Comparison of ENCODE assay signal across 29 mouse cellular contexts in the genomic region with DNA sequence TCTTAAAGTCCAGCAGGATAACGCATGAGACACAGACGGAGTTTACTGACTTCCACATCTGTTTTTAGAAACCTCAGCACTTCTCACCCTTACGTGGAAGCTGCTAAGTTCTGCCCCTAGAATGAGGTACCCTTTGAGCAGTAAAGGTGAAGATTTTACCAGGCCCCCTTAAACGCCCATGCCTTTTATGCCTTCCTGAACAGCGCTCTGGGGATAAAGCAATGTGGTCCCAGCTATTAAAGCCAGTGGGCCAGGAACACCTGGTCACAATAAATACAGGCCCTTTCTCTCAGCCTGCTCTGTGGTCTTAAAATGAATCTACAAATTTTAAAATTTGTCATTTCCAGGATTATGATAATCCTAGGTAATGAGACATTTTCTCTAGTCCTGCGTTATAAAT. TPM values are rescaled to one million over a fixed set of nuclear protein-coding genes. Genes with fewer than 3 reads are reported as not detected.
DNase-seq lines count a peak whose midpoint lies in the region; ATAC-seq lines count a peak whose summit lies in the region.
"Had no signal": no experiment of that assay in that cellular context is flagged by ENCODE, and none has a peak within 500 bp of the region (broad histone marks: within the 10 kb centered on the region; RNA-seq: fewer than 3 reads in every experiment).

No protein-coding gene starts in this region.

- no peak overlapping the region for H3K4me2 ChIP-seq in embryonic facial prominence, embryonic 11.5 days (ENCODE audit: low read depth, low read length)
- H3K4me2 ChIP-seq in hindbrain, embryonic 12.5 days (replicated peaks): no peak overlapping the region
- H3K4me2 ChIP-seq in limb, embryonic 12.5 days: no peak overlapping the region
- H3K4me2 ChIP-seq: embryonic facial prominence, embryonic 12.5 days; embryonic facial prominence, embryonic 15.5 days; forebrain, embryonic 12.5 days; forebrain, embryonic 15.5 days; heart, embryonic 12.5 days; heart, embryonic 15.5 days; hindbrain, embryonic 13.5 days; intestine, embryonic 15.5 days had no signal

- no peak overlapping the region for H3K9ac ChIP-seq in embryonic facial prominence, embryonic 11.5 days (replicated peaks; ENCODE audit: low read length)
- no peak overlapping the region for H3K9ac ChIP-seq in hindbrain, embryonic 12.5 days
- no peak overlapping the region for H3K9ac ChIP-seq in limb, embryonic 12.5 days (replicated peaks)
- H3K9ac ChIP-seq: embryonic facial prominence, embryonic 12.5 days; embryonic facial prominence, embryonic 15.5 days; forebrain, embryonic 12.5 days; forebrain, embryonic 15.5 days; heart, embryonic 12.5 days; heart, embryonic 15.5 days; hindbrain, embryonic 13.5 days; intestine, embryonic 15.5 days had no signal

- no peak overlapping the region for H3K27ac ChIP-seq in embryonic facial prominence, embryonic 11.5 days (replicated peaks; ENCODE audit: low read depth, low read length)
- no peak overlapping the region for H3K27ac ChIP-seq in embryonic facial prominence, embryonic 10.5 days (replicated peaks)
- H3K27ac ChIP-seq in hindbrain, embryonic 12.5 days: 0 out of 2 replicates have a peak overlapping the region, but pooled peaks have one; percentile 17
- no peak overlapping the region for H3K27ac ChIP-seq in hindbrain, embryonic 10.5 days
- 0 out of 2 replicates have a peak overlapping the region, but pooled peaks have one; percentile 35 for H3K27ac ChIP-seq in limb, embryonic 12.5 days
- H3K27ac ChIP-seq: embryonic facial prominence, embryonic 12.5 days; embryonic facial prominence, embryonic 15.5 days; forebrain, embryonic 12.5 days; forebrain, embryonic 15.5 days; heart, adult 2 months; heart, embryonic 15.5 days; hindbrain, embryonic 13.5 days; intestine, embryonic 15.5 days had no signal

- WGBS in embryonic facial prominence, embryonic 11.5 days: 47% methylated on average over 6 of the region's 6 CpGs
- WGBS in embryonic facial prominence, embryonic 10.5 days: 63% methylated on average over 6 of the region's 6 CpGs
- 76% methylated on average over 6 of the region's 6 CpGs for WGBS in hindbrain, embryonic 12.5 days
- 80% methylated on average over 6 of the region's 6 CpGs for WGBS in hindbrain, embryonic 10.5 days
- 8% methylated on average over 6 of the region's 6 CpGs for WGBS in limb, embryonic 12.5 days

- H3K36me3 ChIP-seq in embryonic facial prominence, embryonic 11.5 days (replicated peaks; ENCODE audit: control insufficient read depth, insufficient read depth, low read depth, low read length): no peaks in the 10 kb centered on the region
- H3K36me3 ChIP-seq in embryonic facial prominence, embryonic 10.5 days (replicated peaks): no peaks in the 10 kb centered on the region
- no peaks in the 10 kb centered on the region for H3K36me3 ChIP-seq in hindbrain, embryonic 12.5 days
- no peaks in the 10 kb centered on the region for H3K36me3 ChIP-seq in hindbrain, embryonic 10.5 days
- H3K36me3 ChIP-seq in limb, embryonic 12.5 days: no peaks in the 10 kb centered on the region
- H3K36me3 ChIP-seq: embryonic facial prominence, embryonic 12.5 days; embryonic facial prominence, embryonic 15.5 days; forebrain, embryonic 12.5 days; forebrain, embryonic 15.5 days; heart, embryonic 12.5 days; heart, embryonic 15.5 days; hindbrain, embryonic 13.5 days; intestine, embryonic 15.5 days had no signal

- H3K27me3 ChIP-seq in embryonic facial prominence, embryonic 11.5 days (ENCODE audit: control insufficient read depth, insufficient read depth, low read length): no peaks in the 10 kb centered on the region
- H3K27me3 ChIP-seq in embryonic facial prominence, embryonic 10.5 days (replicated peaks; ENCODE audit: low read depth, poor library complexity, severe bottlenecking): no peaks in the 10 kb centered on the region
- H3K27me3 ChIP-seq in hindbrain, embryonic 12.5 days: no peaks in the 10 kb centered on the region
- H3K27me3 ChIP-seq in hindbrain, embryonic 10.5 days (ENCODE audit: insufficient read depth, poor library complexity, severe bottlenecking): no peaks in the 10 kb centered on the region
- no peaks in the 10 kb centered on the region for H3K27me3 ChIP-seq in limb, embryonic 12.5 days
- H3K27me3 ChIP-seq: embryonic facial prominence, embryonic 12.5 days; embryonic facial prominence, embryonic 15.5 days; forebrain, embryonic 12.5 days; forebrain, embryonic 15.5 days; hindbrain, embryonic 13.5 days; intestine, embryonic 15.5 days had no signal

- H3K9me3 ChIP-seq in embryonic facial prominence, embryonic 11.5 days (replicated peaks; ENCODE audit: control insufficient read depth, low read length): no peaks in the 10 kb centered on the region
- H3K9me3 ChIP-seq in embryonic facial prominence, embryonic 10.5 days: no peaks in the 10 kb centered on the region
- no peaks in the 10 kb centered on the region for H3K9me3 ChIP-seq in hindbrain, embryonic 12.5 days (replicated peaks)
- no peaks in the 10 kb centered on the region for H3K9me3 ChIP-seq in hindbrain, embryonic 10.5 days
- no peaks in the 10 kb centered on the region for H3K9me3 ChIP-seq in limb, embryonic 12.5 days
- H3K9me3 ChIP-seq: embryonic facial prominence, embryonic 12.5 days; embryonic facial prominence, embryonic 15.5 days; forebrain, embryonic 12.5 days; forebrain, embryonic 15.5 days; heart, embryonic 12.5 days; heart, embryonic 15.5 days; hindbrain, embryonic 13.5 days; intestine, embryonic 15.5 days had no signal

- no peak for ATAC-seq in embryonic facial prominence, embryonic 11.5 days (replicated peaks; ENCODE audit: insufficient number of reproducible peaks, low FRiP score, low TSS enrichment, low read depth)
- no peak for ATAC-seq in hindbrain, embryonic 12.5 days (ENCODE audit: low FRiP score)
- ATAC-seq in limb, embryonic 12.5 days (ENCODE audit: insufficient number of reproducible peaks, insufficient read depth, low FRiP score, low TSS enrichment, low read depth): peak; percentile 82
- ATAC-seq: activated CD4-positive, CD25-positive, alpha-beta regulatory T cell, adult 4 months; forebrain, embryonic 15.5 days; hindbrain, embryonic 16.5 days; intestine, embryonic 15.5 days had no signal

- no peak overlapping the region for H3K4me3 ChIP-seq in embryonic facial prominence, embryonic 11.5 days (ENCODE audit: low read depth, low read length)
- no peak overlapping the region for H3K4me3 ChIP-seq in embryonic facial prominence, embryonic 10.5 days
- H3K4me3 ChIP-seq in hindbrain, embryonic 12.5 days: no peak overlapping the region
- H3K4me3 ChIP-seq in hindbrain, embryonic 10.5 days: no peak overlapping the region
- no peak overlapping the region for H3K4me3 ChIP-seq in limb, embryonic 12.5 days (replicated peaks)
- H3K4me3 ChIP-seq: embryonic facial prominence, embryonic 12.5 days; embryonic facial prominence, embryonic 15.5 days; erythroblast, embryonic 14.5 days; forebrain, embryonic 12.5 days; forebrain, embryonic 15.5 days; heart, adult 2 months; heart, embryonic 12.5 days; heart, embryonic 15.5 days; hindbrain, embryonic 13.5 days; intestine, embryonic 15.5 days had no signal

- peak; percentile 40 for DNase-seq in embryonic facial prominence, embryonic 11.5 days (ENCODE audit: low spot score)
- no peak for DNase-seq in embryonic facial prominence, embryonic 10.5 days (ENCODE audit: low spot score)
- no peak for DNase-seq in hindbrain, embryonic 10.5 days (ENCODE audit: low spot score)
- DNase-seq in frontal cortex, adult 2 months (ENCODE audit: extremely low spot score in 1 of 2, low spot score in 1 of 2): no peak
- DNase-seq: adrenal gland, adult 8-10 months; adrenal gland, postnatal 25 days; cerebellum, adult 11-12 months; cerebellum, adult 8-10 months; cerebellum, postnatal 10 days; cerebellum, postnatal 36 days; embryo, embryonic 11 days; gastrocnemius, postnatal 25 days; heart, adult 2 months; heart, postnatal 10 days; heart, postnatal 4 days; kidney, adult 11 months had no signal

- no peaks in the 10 kb centered on the region for H3K4me1 ChIP-seq in embryonic facial prominence, embryonic 11.5 days (ENCODE audit: control insufficient read depth, insufficient read depth, low read length)
- peaks cover 17% of the 10 kb centered on the region for H3K4me1 ChIP-seq in embryonic facial prominence, embryonic 10.5 days
- peaks cover 6% of the 10 kb centered on the region; the same call in 1 of the 2 replicates for H3K4me1 ChIP-seq in hindbrain, embryonic 12.5 days
- 0 out of 2 replicates have a peak, but pooled peaks cover 3% of the 10 kb centered on the region for H3K4me1 ChIP-seq in hindbrain, embryonic 10.5 days (replicated peaks)
- H3K4me1 ChIP-seq in limb, embryonic 12.5 days (replicated peaks): peaks cover 33% of the 10 kb centered on the region
- H3K4me1 ChIP-seq: embryonic facial prominence, embryonic 12.5 days; embryonic facial prominence, embryonic 15.5 days; forebrain, embryonic 12.5 days; forebrain, embryonic 15.5 days; hindbrain, embryonic 13.5 days; intestine, embryonic 15.5 days had no signal

RNA-seq across cellular contexts. Expression of a gene that starts 57.9 kb away (rescaled TPM):
- 49.1 and 56.4 TPM in 2 replicates for polyA plus RNA-seq in embryonic facial prominence, embryonic 11.5 days (2014; fragmentation: Nextera tagmentation; extraction: Ambion mirVana)
- 68.1 and 70.4 TPM in 2 replicates for polyA plus RNA-seq in embryonic facial prominence, embryonic 10.5 days (2016; fragmentation: Nextera tagmentation; extraction: Ambion mirVana)
- 46.9 and 48.0 TPM in 2 replicates for polyA plus RNA-seq in hindbrain, embryonic 12.5 days (2016; fragmentation: Nextera tagmentation; extraction: Ambion mirVana)
- 50.5 and 64.5 TPM in 2 replicates for polyA plus RNA-seq in hindbrain, embryonic 10.5 days (2016; fragmentation: Nextera tagmentation; extraction: Ambion mirVana)
- polyA plus RNA-seq in limb, embryonic 12.5 days (2016; fragmentation: Nextera tagmentation; extraction: Ambion mirVana): 47.7 and 50.0 TPM in 2 replicates
- polyA plus RNA-seq in frontal cortex, adult 2 months (2012; rRNA removed): 43.0 and 49.0 TPM in 2 replicates

Comparison
In these comparisons a context has a peak if more than half of its experiments do, and no peak if none do; other contexts are left out.
1. H3K27ac ChIP-seq: peak in hindbrain, embryonic 12.5 days (single experiment) and limb, embryonic 12.5 days (single experiment); none in embryonic facial prominence, embryonic 11.5 days (single experiment), embryonic facial prominence, embryonic 10.5 days (single experiment) and hindbrain, embryonic 10.5 days (single experiment).